Comparison of ENCODE assay signal across 13 mouse cellular contexts in the genomic region with DNA sequence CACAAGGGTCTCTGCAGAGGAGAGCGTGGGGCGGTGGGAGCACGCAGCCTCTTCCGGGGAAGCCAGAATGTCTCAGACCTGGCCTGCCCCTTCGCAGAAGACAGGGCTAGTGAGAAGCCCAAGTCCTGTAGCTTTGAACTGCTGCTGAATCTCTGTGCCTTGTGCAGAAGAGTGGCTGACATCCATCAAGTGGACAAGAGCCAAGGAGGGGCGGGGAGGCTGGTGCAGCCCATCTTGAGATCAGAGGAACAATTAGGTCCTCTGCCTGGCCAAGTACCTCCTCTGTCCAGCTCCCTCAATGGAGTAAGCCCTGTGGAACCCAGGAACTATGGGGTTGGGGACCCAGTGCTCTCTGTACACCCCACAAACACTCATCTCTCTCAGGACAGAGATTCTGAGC.
"Had no signal": no experiment of that assay in that cellular context is flagged by ENCODE, and none has a peak within 500 bp of the region (broad histone marks: within the 10 kb centered on the region; RNA-seq: fewer than 3 reads in every experiment).

No protein-coding gene starts in this region.

- DNase-seq: gastrocnemius, adult 2 months; gastrocnemius, postnatal 10 days; gastrocnemius, postnatal 25 days; heart, adult 18-20 months; heart, postnatal 10 days; heart, postnatal 4 days; kidney, adult 18-20 months; kidney, adult 8-10 months; kidney, postnatal 10 days; kidney, postnatal 25 days; kidney, postnatal 4 days; liver; liver, embryonic 13.5 days had no signal
